Mouse (Mus musculus): ENCODE measurements at regions not wholly inside any gene's neighbourhood (a gene's known extent, or its start where the extent isn't known, plus 50 kb on each side); places are given as distances from the start of the nearest gene placed in this dataset.
"Not testable (repeated sequence)": the region's sequence is repeated elsewhere in the genome, so short reads cannot be mapped to it uniquely, and the experiment has no call there.

GRCm38 (mm10) chr10:69044171-69044651 is 107.0 kb upstream of the Rhobtb1 start:
- DNase-seq (ENCODE audit: low read depth): no peak

GRCm38 (mm10) chr10:69045275-69045674 is 106.0 kb upstream of the Rhobtb1 start:
- DNase-seq (ENCODE audit: low read depth): no peak

- DNase-seq (ENCODE audit: low read depth): no peak
Observed at GRCm38 (mm10) chr10:69046008-69046555, 105.2 kb upstream of the Rhobtb1 start.

- DNase-seq (ENCODE audit: low read depth): no peak
Observed at GRCm38 (mm10) chr10:69078008-69078407, 73.2 kb upstream of the Rhobtb1 start.

DNA sequence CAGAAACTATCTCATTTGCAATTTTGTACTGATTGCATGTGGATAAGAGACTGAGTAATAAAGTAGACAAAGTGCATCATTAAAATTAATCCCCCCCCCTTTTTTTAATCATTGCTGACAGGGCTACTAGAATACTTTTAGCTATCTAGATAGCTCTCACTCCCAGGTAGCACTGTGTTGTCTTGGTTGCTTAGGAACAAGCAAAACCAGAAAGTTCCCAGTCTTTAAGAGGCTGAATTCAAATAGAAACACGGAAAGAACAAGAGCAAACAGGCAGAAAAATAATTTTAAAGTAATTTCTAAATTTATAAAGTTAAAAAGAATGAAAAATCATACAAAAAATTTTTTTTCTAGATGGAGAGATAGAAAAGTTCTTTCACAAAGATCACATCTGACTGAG is 65.0 kb upstream of the Rhobtb1 start:
- DNase-seq (ENCODE audit: low read depth): no peak

- DNase-seq (ENCODE audit: low read depth): no peak
Observed at GRCm38 (mm10) chr10:69091872-69092271, 59.4 kb upstream of the Rhobtb1 start.

DNA sequence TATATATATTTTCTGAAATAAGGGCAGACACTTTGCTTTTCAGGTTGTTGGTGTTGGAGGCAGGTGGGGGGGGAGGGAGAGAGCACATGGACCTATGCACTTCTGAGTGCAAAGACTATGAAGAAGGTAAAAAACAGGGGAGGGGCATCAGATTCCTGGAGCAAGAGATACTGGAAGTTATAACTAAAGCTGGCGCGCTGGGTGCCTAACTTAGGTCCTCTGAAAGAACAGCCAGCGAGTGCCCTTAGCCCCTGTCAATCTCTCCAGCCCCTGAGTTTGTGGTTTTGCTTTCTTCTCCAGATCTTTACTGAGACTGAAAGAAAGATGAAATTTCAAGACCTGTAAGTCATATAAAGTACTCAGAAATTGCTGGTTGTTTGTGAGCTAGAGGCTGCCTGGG is 51.2 kb upstream of the Rhobtb1 start:
- no peak for DNase-seq (ENCODE audit: low read depth)

GRCm38 (mm10) chr10:69100742-69101141 is 50.5 kb upstream of the Rhobtb1 start:
- not testable (repeated sequence) for DNase-seq (ENCODE audit: low read depth)

Measured in induced T-regulatory cell, adult 2 months (primary cell).